Mouse (Mus musculus): Measurements from ENCODE around the gene Hyal2. TPM values are rescaled to one million over a fixed set of nuclear protein-coding genes. Genes with fewer than 3 reads are reported as not detected.
A peak's percentile ranks its signal among the peaks of the same experiment; 100 is the strongest.

Hyal2 gene
- polyA plus RNA-seq, 1 experiment = 103 TPM

- H3K27ac ChIP-seq (ENCODE audit: insufficient read depth, low read depth, low read length) = peak within 1 kb of the TSS; percentile 89
- peaks cover 33% of the 10 kb centered on the region; the same call in 1 of the 2 replicates for H3K4me1 ChIP-seq (ENCODE audit: control insufficient read depth, insufficient read depth, low read length)
- H3K27me3 ChIP-seq (replicated peaks; ENCODE audit: control insufficient read depth, insufficient read depth, low read length) = no peaks in the 10 kb centered on the region
- no peaks in the 10 kb centered on the region for H3K36me3 ChIP-seq (ENCODE audit: control insufficient read depth, insufficient read depth, low read length)
- H3K4me3 ChIP-seq (ENCODE audit: insufficient read depth, low read depth, low read length) = peak within 1 kb of the TSS; percentile 67
- 8% methylated on average over 63 of the region's 63 CpGs for WGBS
- TF ChIP-seq CTCF (conservative IDR thresholded peaks at IDR 0.05; ENCODE audit: insufficient read depth, insufficient read length, low read depth, low read length) = no peak
- TF ChIP-seq POLR2A (IDR thresholded peaks at IDR 0.05; ENCODE audit: low read depth, low read length) = peak; percentile 29
- DNase-seq = peak; percentile 90
Measured at GRCm38 (mm10) chr9:107551117-107551889, 16.4 kb upstream of the Hyal2 start, which contains the start of gene Rassf1. Rassf1 (plus strand) TSS chr9:107551555.

GRCm38 (mm10) chr9:107551890-107552355 is 15.8 kb upstream of the Hyal2 start:
- H3K36me3 ChIP-seq (ENCODE audit: control insufficient read depth, insufficient read depth, low read length) = no peaks in the 10 kb centered on the region
- WGBS = 33% methylated on average over 8 of the region's 8 CpGs
- DNase-seq = no peak
- H3K4me1 ChIP-seq (ENCODE audit: control insufficient read depth, insufficient read depth, low read length) = peaks cover 37% of the 10 kb centered on the region; the same call in 1 of the 2 replicates
- no peak for TF ChIP-seq CTCF (conservative IDR thresholded peaks at IDR 0.05; ENCODE audit: insufficient read depth, insufficient read length, low read depth, low read length)
- no peak for TF ChIP-seq POLR2A (IDR thresholded peaks at IDR 0.05; ENCODE audit: low read depth, low read length)
- no peaks in the 10 kb centered on the region for H3K27me3 ChIP-seq (replicated peaks; ENCODE audit: control insufficient read depth, insufficient read depth, low read length)
- H3K27ac ChIP-seq (ENCODE audit: insufficient read depth, low read depth, low read length) = peak overlapping the region; percentile 51
- H3K4me3 ChIP-seq (ENCODE audit: insufficient read depth, low read depth, low read length) = peak overlapping the region; percentile 67

- Histone ChIP-seq H3K4me1 (ENCODE audit: control insufficient read depth, insufficient read depth, low read length) (peaks cover 32% of the 10 kb centered on the region; the same call in 1 of the 2 replicates), H3K27me3 (replicated peaks; ENCODE audit: control insufficient read depth, insufficient read depth, low read length) (no peaks in the 10 kb centered on the region), H3K36me3 (ENCODE audit: control insufficient read depth, insufficient read depth, low read length) (peaks cover 3% of the 10 kb centered on the region; the same call in 1 of the 2 replicates), H3K4me3 (ENCODE audit: insufficient read depth, low read depth, low read length) (no peak overlapping the region), H3K27ac (ENCODE audit: insufficient read depth, low read depth, low read length) (no peak overlapping the region)
- TF ChIP-seq CTCF (conservative IDR thresholded peaks at IDR 0.05; ENCODE audit: insufficient read depth, insufficient read length, low read depth, low read length) (no peak), POLR2A (IDR thresholded peaks at IDR 0.05; ENCODE audit: low read depth, low read length) (no peak)
- 78% methylated on average over 5 of the region's 5 CpGs for WGBS
- DNase-seq = no peak
Measured at GRCm38 (mm10) chr9:107552690-107553393, 14.9 kb upstream of the Hyal2 start.

- Histone ChIP-seq H3K36me3 (ENCODE audit: control insufficient read depth, insufficient read depth, low read length) (peaks cover 3% of the 10 kb centered on the region; the same call in 1 of the 2 replicates), H3K27ac (ENCODE audit: insufficient read depth, low read depth, low read length) (peak overlapping the region; percentile 70), H3K27me3 (replicated peaks; ENCODE audit: control insufficient read depth, insufficient read depth, low read length) (no peaks in the 10 kb centered on the region), H3K4me3 (ENCODE audit: insufficient read depth, low read depth, low read length) (peak overlapping the region; percentile 45), H3K4me1 (ENCODE audit: control insufficient read depth, insufficient read depth, low read length) (peaks cover 28% of the 10 kb centered on the region; the same call in 1 of the 2 replicates)
- 7% methylated on average over 37 of the region's 37 CpGs for WGBS
- DNase-seq = peak; percentile 72
- no peak for TF ChIP-seq POLR2A (IDR thresholded peaks at IDR 0.05; ENCODE audit: low read depth, low read length)
- TF ChIP-seq CTCF (conservative IDR thresholded peaks at IDR 0.05; ENCODE audit: insufficient read depth, insufficient read length, low read depth, low read length) = no peak
Measured at GRCm38 (mm10) chr9:107553541-107554318, 14.0 kb upstream of the Hyal2 start.

GRCm38 (mm10) chr9:107554319-107554825 is 13.4 kb upstream of the Hyal2 start:
- peak; percentile 97 for DNase-seq

GRCm38 (mm10) chr9:107555031-107555457 is 12.7 kb upstream of the Hyal2 start:
- no peak for TF ChIP-seq POLR2A (IDR thresholded peaks at IDR 0.05; ENCODE audit: low read depth, low read length)
- TF ChIP-seq CTCF (conservative IDR thresholded peaks at IDR 0.05; ENCODE audit: insufficient read depth, insufficient read length, low read depth, low read length) = no peak
- Histone ChIP-seq H3K27me3 (replicated peaks; ENCODE audit: control insufficient read depth, insufficient read depth, low read length) (no peaks in the 10 kb centered on the region), H3K4me3 (ENCODE audit: insufficient read depth, low read depth, low read length) (peak overlapping the region; percentile 68), H3K4me1 (ENCODE audit: control insufficient read depth, insufficient read depth, low read length) (peaks cover 27% of the 10 kb centered on the region; the same call in 1 of the 2 replicates), H3K36me3 (ENCODE audit: control insufficient read depth, insufficient read depth, low read length) (peaks cover 3% of the 10 kb centered on the region; the same call in 1 of the 2 replicates), H3K27ac (ENCODE audit: insufficient read depth, low read depth, low read length) (peak overlapping the region; percentile 94)
- DNase-seq = peak; percentile 80
- WGBS = under 1% methylated on average over 23 of the region's 23 CpGs

More at GRCm38 (mm10) chr9:107554319-107554825, 13.4 kb upstream of the Hyal2 start:
- TF ChIP-seq POLR2A (IDR thresholded peaks at IDR 0.05; ENCODE audit: low read depth, low read length) = peak; percentile 62
- TF ChIP-seq CTCF (conservative IDR thresholded peaks at IDR 0.05; ENCODE audit: insufficient read depth, insufficient read length, low read depth, low read length) = no peak
- Histone ChIP-seq H3K36me3 (ENCODE audit: control insufficient read depth, insufficient read depth, low read length) (peaks cover 3% of the 10 kb centered on the region; the same call in 1 of the 2 replicates), H3K27me3 (replicated peaks; ENCODE audit: control insufficient read depth, insufficient read depth, low read length) (no peaks in the 10 kb centered on the region), H3K4me1 (ENCODE audit: control insufficient read depth, insufficient read depth, low read length) (peaks cover 28% of the 10 kb centered on the region; the same call in 1 of the 2 replicates), H3K27ac (ENCODE audit: insufficient read depth, low read depth, low read length) (peak overlapping the region; percentile 94), H3K4me3 (ENCODE audit: insufficient read depth, low read depth, low read length) (peak overlapping the region; percentile 68)
- WGBS = under 1% methylated on average over 53 of the region's 53 CpGs
